Mouse (Mus musculus): Measurements from ENCODE around the gene Gm20388.

The Gm20388 gene

GRCm38 (mm10) chr8:124082616-124083015, 4172.0 kb downstream of the Gm20388 start:
- no peak for DNase-seq (ENCODE audit: low spot score)

GRCm38 (mm10) chr8:124083611-124084010, 4173.0 kb downstream of the Gm20388 start:
- no peak for DNase-seq (ENCODE audit: low spot score)

DNA sequence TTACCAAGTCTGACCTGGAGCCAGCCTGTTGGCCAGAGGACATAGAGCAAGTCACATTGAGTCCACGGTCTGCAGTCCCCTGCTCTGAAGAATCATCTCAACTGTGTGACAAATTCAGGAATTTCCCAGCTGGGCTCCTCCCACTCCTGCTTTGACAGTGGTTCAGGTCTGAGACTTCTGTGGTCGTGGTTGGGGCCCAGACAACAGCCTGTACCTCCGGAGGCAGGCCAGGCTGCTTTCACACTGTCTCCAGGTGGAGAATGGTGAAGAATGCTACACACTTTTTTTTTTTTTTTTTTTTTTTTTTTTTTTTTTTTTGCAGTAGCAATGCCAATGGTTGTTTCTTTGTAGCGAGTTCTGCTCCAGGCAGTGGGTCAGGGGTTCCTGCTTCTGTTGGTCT, 4175.0 kb downstream of the Gm20388 start:
- no peak for DNase-seq (ENCODE audit: low spot score)

DNA sequence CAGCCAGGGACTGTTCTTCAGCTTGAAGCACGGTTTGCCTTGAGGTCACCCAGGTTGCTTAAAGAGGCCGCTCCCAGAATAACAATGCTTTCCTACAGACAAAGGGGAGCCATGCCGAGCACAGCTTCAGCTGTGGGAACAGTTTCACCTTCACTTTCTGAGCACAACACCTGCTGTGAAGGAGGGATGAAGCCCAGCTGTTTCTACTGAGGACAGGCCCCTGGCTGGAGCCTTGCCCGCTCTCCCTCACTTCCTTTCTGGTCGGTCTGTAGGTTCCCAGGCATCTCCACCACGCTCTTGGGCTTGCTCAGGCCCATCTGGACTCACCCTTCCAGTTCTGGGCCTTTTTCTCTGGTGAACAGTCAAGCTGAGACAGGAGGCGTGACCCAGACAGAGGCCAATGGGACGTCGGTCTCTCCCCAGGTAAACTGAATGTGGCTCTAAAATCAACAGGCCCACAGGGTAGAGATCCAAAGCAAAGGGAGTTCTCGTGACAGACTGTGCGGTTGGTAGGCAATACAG, 4177.5 kb downstream of the Gm20388 start:
- DNase-seq (ENCODE audit: low spot score), result no peak

GRCm38 (mm10) chr8:124089016-124089415, 4178.4 kb downstream of the Gm20388 start:
- no peak for DNase-seq (ENCODE audit: low spot score)

DNA sequence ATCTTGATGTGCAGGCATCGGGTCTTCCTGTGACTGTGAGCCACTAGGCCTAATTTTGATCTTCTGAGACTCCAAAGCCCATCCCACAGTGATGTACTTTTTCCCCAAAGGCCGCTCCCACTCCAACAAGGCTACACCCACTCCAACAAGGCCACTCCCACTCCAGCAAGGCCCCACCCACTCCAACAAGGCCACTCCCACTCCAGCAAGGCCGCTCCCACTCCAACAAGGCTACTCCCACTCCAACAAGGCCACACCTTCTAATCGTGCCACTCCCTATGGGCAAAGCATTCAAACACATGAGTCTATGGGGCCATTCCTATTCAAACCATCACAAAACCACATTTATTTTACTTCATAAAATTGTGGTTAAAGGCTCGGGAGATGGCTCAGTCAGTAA, 4179.8 kb downstream of the Gm20388 start:
- no peak for DNase-seq (ENCODE audit: low spot score)

- DNase-seq (ENCODE audit: low spot score), result peak; percentile 26
Observed at GRCm38 (mm10) chr8:124098953-124099622, 4188.4 kb downstream of the Gm20388 start.

- no peak for DNase-seq (ENCODE audit: low spot score)
Observed at GRCm38 (mm10) chr8:124099623-124099965, 4189.0 kb downstream of the Gm20388 start.

- no peak for DNase-seq (ENCODE audit: low spot score)
Observed at GRCm38 (mm10) chr8:124105869-124106268, 4195.2 kb downstream of the Gm20388 start.

DNA sequence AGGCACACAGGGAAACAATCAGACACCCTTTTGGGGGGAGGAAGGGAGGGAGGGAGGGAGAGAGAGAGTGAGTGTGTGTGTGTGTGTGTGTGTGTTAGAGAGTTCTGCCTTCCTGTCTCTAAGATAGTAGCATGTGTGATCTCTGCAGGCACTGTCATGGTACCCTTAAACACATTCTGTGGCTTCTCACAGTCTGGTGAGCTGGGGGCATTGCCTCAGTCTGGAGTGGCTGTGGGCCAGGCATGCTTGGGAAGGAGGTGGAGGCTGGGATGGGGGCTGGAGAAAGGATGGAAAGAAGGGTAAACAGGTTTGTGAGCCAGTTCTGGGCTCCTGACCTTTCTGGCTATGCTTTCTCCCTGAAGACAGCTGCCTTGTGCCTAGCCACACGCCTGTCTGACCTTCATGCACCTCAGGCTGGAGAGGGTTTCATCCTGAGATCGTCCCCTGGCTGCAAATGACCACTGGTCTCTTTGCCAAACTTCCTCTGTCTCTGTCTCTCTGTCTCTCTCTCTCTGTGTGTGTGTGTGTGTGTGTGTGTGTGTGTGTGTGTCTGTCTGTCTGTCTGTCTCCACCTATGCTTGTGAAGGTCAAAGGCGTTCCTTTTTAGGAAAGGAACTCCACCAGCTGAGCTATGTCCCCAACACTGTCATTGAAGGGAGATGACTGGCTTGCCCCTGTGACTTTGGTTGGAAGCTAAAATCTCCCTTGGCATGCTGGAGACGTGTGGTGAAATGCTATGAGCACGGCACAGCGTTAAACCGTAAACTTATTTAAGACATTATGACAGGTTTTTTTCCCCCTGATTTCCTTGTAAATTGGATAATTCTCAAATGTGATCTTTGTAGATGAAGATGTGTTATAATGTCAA, 4195.9 kb downstream of the Gm20388 start:
- DNase-seq (ENCODE audit: low spot score), result no peak

DNA sequence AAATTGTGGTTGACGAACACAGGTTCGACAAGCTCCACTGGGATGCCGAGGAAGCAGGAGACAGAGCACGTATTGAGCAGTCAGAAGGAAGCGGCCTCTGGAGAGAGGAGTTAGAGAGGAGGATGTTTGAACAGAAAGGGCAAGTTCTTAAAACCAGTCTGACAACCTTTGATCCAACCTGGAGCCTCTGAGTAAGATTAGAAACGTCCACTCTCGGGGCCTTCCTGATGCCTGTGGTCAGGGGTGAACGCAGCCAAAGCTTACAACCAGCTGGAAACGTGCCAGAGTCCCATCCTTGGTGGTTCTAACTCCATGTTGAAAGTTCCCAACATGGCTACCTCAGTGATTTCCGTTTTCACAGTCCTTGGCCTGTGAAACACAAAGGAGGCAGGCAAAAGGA, 4202.5 kb downstream of the Gm20388 start:
- no peak for DNase-seq (ENCODE audit: low spot score)

DNA sequence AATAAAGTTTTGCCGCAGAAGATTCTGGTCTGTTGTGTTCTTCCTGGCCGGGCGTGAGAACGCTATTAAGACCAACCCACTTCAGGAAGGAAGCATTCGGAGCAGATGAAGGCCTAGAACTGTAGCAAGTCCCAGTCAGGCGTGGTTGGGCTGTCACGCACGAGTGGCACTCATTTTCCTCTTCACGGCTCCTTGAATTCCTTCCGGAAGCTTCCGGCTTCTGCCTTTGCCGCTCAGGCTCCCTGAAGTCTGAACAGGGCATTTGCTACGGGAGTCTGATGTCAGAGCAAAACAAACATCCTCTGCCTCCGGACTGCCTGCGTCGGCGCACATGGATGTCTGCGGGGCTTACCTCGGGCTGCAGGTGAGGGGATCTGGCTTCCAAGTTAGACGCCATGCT, 4214.6 kb downstream of the Gm20388 start:
- no peak for DNase-seq (ENCODE audit: low spot score)

DNA sequence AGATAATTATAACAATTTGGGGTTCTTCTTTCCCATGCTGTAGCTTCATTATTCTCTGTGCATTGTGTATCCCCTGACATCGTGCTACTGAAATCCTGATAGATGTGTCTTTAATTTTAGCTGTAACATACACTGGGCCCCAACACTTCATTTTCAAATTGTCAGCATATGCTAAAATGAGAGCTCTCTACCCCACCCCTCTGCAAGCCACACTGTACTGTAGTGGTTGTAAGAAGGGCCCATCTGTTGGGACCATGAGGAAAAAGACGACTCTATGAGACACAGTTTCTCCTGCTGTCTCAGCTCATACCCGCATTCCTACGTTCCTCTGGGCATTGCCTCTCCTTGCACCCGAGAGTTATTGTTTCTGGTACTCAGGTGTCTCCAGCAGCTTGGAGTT, 4226.6 kb downstream of the Gm20388 start:
- no peak for DNase-seq (ENCODE audit: low spot score)

DNA sequence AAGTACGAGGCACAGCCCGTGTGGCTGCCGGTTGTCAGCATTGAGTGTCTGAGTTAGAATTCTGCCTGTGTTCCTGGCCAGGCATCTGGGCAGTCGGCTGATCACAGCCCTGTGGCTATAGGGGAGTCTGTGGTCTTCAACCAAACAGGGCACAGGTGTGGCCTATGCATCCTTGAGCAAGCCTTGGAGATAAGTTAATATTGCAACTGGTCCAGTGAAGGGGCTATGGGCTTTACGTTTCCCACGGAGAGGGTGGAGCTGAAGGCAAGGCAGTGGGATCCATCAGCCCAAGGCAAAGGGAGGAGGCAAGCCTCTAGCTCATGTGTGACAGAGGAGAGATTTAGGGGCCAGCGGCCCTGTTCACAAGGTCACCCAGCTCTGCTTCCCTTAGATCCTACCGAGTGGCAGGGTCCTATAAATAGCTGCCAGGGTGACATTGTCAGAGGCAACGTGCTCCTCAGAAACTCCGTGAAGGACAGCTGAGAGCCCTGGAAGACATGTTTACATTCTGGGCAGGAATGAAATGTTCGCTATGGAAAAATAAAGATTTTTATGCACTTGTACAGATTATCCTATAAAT, 4229.7 kb downstream of the Gm20388 start:
- DNase-seq (ENCODE audit: low spot score), result peak; percentile 29

GRCm38 (mm10) chr8:124140868-124141431, 4230.3 kb downstream of the Gm20388 start:
- no peak for DNase-seq (ENCODE audit: low spot score)

DNA sequence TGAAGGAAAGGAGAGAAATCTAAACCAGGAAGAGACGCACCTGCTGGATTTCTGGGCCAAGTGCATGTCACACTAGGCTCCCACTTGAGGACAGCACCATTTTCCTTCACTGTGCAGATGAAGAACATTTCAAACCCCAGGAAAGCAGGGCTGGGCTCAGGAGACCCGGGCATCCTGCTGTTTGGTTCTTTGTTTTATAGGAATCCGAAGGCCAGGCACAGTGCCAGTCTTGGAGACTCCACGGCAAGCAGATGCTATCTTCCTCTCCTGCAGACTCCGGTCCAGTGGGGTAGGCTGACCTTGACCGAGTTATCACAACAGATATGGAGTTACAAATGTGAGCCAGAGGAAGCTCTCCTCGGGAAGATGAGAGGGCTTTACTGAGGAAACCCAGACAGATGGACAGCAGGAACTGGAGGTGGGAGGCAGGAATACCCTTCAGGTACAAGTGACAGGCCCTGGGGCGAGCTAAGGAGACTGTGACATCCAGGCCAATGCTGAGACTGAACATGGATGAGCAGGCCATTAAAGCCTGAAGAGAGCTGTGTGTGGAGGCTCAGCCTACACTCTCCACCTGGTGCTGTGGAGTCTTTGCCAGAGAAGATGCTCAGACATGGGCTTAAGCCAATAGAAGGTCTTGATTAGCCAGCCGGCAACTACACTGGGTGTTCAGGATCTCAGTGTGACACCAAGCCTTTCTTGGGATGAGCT, 4231.2 kb downstream of the Gm20388 start:
- peak; percentile 64 for DNase-seq (ENCODE audit: low spot score)

DNA sequence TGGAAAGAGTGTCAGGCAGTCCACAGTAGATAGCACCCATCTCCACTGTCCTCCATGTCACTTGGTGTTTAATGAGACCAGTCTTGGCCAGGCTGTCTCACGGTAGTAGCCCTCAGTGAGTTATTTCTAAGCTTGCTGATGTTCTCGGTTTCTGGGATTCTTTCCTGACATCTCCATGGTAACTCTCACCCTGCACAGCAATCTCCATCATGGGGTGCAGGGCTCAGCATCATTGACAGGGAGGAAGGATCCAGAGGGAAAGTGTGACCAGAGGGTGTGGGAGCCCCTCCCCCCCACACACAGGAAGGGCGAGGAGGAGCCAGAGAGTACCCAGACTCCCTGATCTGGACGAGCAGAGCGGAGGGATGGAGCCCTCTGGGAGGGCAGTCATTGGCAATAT, 4232.4 kb downstream of the Gm20388 start:
- no peak for DNase-seq (ENCODE audit: low spot score)

- DNase-seq (ENCODE audit: low spot score), result no peak
Observed at GRCm38 (mm10) chr8:124143871-124144618, 4233.4 kb downstream of the Gm20388 start.

GRCm38 (mm10) chr8:124144619-124144980, 4234.0 kb downstream of the Gm20388 start:
- DNase-seq (ENCODE audit: low spot score), result no peak

- no peak for DNase-seq (ENCODE audit: low spot score)
Observed at GRCm38 (mm10) chr8:124146286-124146685, 4235.6 kb downstream of the Gm20388 start.

GRCm38 (mm10) chr8:124150009-124150408, 4239.4 kb downstream of the Gm20388 start:
- no peak for DNase-seq (ENCODE audit: low spot score)
